8 mouse cellular contexts compared by ENCODE assay signal in genomic region chr3:89843148-89843547, GRCm38 (mm10). TPM values are rescaled to one million over a fixed set of nuclear protein-coding genes. Genes with fewer than 3 reads are reported as not detected.
DNase-seq lines count a peak whose midpoint lies in the region; ATAC-seq and TF ChIP-seq lines count a peak whose summit lies in the region.

No protein-coding gene starts in this region.

- no peak overlapping the region for H3K4me2 ChIP-seq in lung, embryonic 14.5 days
- no peak overlapping the region for H3K4me2 ChIP-seq in hindbrain, postnatal 0 days (ENCODE audit: low read depth, low read length)

- H3K4me1 ChIP-seq in bone marrow macrophage, adult 2 months (ENCODE audit: control insufficient read depth, insufficient read depth, low read length), result peaks cover 22% of the 10 kb centered on the region
- H3K4me1 ChIP-seq in lung, embryonic 14.5 days (ENCODE audit: insufficient read depth), result peaks cover 7% of the 10 kb centered on the region
- no peaks in the 10 kb centered on the region for H3K4me1 ChIP-seq in hindbrain, postnatal 0 days (ENCODE audit: insufficient read depth, low read length)

- DNase-seq in adrenal gland, adult (ENCODE audit: inconsistent age in 2 of 2, low spot score in 1 of 2), result peak; percentile 54 to 71
- DNase-seq in adrenal gland, postnatal 25 days, result no peak
- peak; percentile 55 to 56 for DNase-seq in heart, postnatal 36 days
- DNase-seq in lung, embryonic 14.5 days, result peak; percentile 83
- DNase-seq in embryo, embryonic 11 days, result no peak
- DNase-seq in hindbrain, postnatal 0 days (ENCODE audit: low spot score), result no peak

- no peak for TF ChIP-seq CTCF in bone marrow macrophage, adult 2 months (IDR thresholded peaks at IDR 0.05; ENCODE audit: low read depth, low read length)
- peak; percentile 30; the same call in 1 of the 2 replicates for TF ChIP-seq CTCF in lung, embryonic 14.5 days (IDR thresholded peaks at IDR 0.05; ENCODE audit: low read depth)
- no peak for TF ChIP-seq CTCF in hindbrain, postnatal 0 days (IDR thresholded peaks at IDR 0.05; ENCODE audit: low read depth)

- no peaks in the 10 kb centered on the region for H3K36me3 ChIP-seq in lung, embryonic 14.5 days (ENCODE audit: insufficient read depth)
- no peaks in the 10 kb centered on the region for H3K36me3 ChIP-seq in hindbrain, postnatal 0 days (ENCODE audit: insufficient read depth, low read length)

- TF ChIP-seq POLR2A in bone marrow macrophage, adult 2 months (IDR thresholded peaks at IDR 0.05; ENCODE audit: borderline replicate concordance, low read depth, low read length), result no peak

- no peak overlapping the region for H3K4me3 ChIP-seq in bone marrow macrophage, adult 2 months (ENCODE audit: insufficient read depth, low read length)
- no peak overlapping the region for H3K4me3 ChIP-seq in lung, embryonic 14.5 days (ENCODE audit: low read depth, low read length)
- H3K4me3 ChIP-seq in hindbrain, postnatal 0 days (ENCODE audit: low read length), result no peak overlapping the region

- intact Hi-C loops in heart, postnatal 36 days (cut with DNase I), result loop anchor here (10.0 kb wide), 1 partner anchor 578 kb away; no protein-coding TSS in a partner anchor

- H3K27me3 ChIP-seq in lung, embryonic 14.5 days (ENCODE audit: insufficient read depth, low read length), result no peaks in the 10 kb centered on the region
- no peaks in the 10 kb centered on the region for H3K27me3 ChIP-seq in hindbrain, postnatal 0 days (ENCODE audit: insufficient read depth, low read length)

- no peak overlapping the region for H3K9ac ChIP-seq in lung, embryonic 14.5 days
- H3K9ac ChIP-seq in hindbrain, postnatal 0 days (replicated peaks; ENCODE audit: low read length), result no peak overlapping the region

- WGBS in lung, embryonic 14.5 days, result 25% methylated on average over 9 of the region's 9 CpGs
- WGBS in hindbrain, postnatal 0 days, result 73% methylated on average over 9 of the region's 9 CpGs

- peak overlapping the region; percentile 78 for H3K27ac ChIP-seq in bone marrow macrophage, adult 2 months (ENCODE audit: insufficient read depth, low read depth, low read length)
- H3K27ac ChIP-seq in lung, embryonic 14.5 days (ENCODE audit: low read depth), result 0 out of 2 replicates have a peak overlapping the region, but pooled peaks have one; percentile 5
- no peak overlapping the region for H3K27ac ChIP-seq in hindbrain, postnatal 0 days

- ATAC-seq in lung, embryonic 14.5 days (ENCODE audit: insufficient read depth), result peak; percentile 87
- ATAC-seq in hindbrain, postnatal 0 days, result no peak
- no peak for ATAC-seq in cerebellum, adult (ENCODE audit: insufficient number of reproducible peaks, low FRiP score, low TSS enrichment)

- no peaks in the 10 kb centered on the region; the same call in 1 of the 2 replicates for H3K9me3 ChIP-seq in lung, embryonic 14.5 days (ENCODE audit: low read depth, low read length)
- no peaks in the 10 kb centered on the region for H3K9me3 ChIP-seq in hindbrain, postnatal 0 days (ENCODE audit: low read length)

RNA-seq across cellular contexts. Expression of gene She, which starts 12.0 kb away (rescaled TPM):
- total RNA-seq in adrenal gland, postnatal 25 days (2021), result 9.0 and 10.1 TPM in 2 replicates
- not detected in 2 replicates for polyA plus RNA-seq in bone marrow macrophage, adult 2 months (2012; ENCODE audit: insufficient read depth, insufficient read length, missing spikeins)
- total RNA-seq in heart, postnatal 36 days (2021), result 10 to 100 TPM; 13.2 to 15.0 TPM
- polyA plus RNA-seq in lung, embryonic 14.5 days (2014; fragmentation: Nextera tagmentation; extraction: Ambion mirVana), result 11.7 and 12.1 TPM in 2 replicates
- total RNA-seq in hindbrain, postnatal 0 days (2014; rRNA removed), result 1.9 and 2.8 TPM in 2 replicates
- polyA plus RNA-seq in hindbrain, postnatal 0 days (2015; fragmentation: Nextera tagmentation; extraction: Ambion mirVana), result 0.98 and 1.1 TPM in 2 replicates

Comparison
In these comparisons a context has a peak if more than half of its experiments do, and no peak if none do; other contexts are left out.
1. DNase-seq: peak in adrenal gland, adult (2 of 2), heart, postnatal 36 days (2 of 2) and lung, embryonic 14.5 days (single experiment); none in adrenal gland, postnatal 25 days (single experiment), embryo, embryonic 11 days (single experiment) and hindbrain, postnatal 0 days (single experiment).